Mouse (Mus musculus) heart, adult 2 months (tissue): ENCODE measurements around the gene Siah1b.

ENCODE experiments used
- CTCF ChIP-seq: fragments of 200-600 bp; IDR thresholded peaks from 2 replicates; pipeline ENCODE4 v1.8.1; 2022; ENCODE audit warnings: antibody characterized with exemption, mild to moderate bottlenecking, moderate library complexity
- POLR2A ChIP-seq: fragments of 200-500 bp; IDR thresholded peaks from 2 replicates; pipeline ENCODE4 v1.6.1; 2011; ENCODE audit warnings: mild to moderate bottlenecking, low read depth, low read length, control low read depth; ENCODE audit not compliant: insufficient read depth

DNA sequence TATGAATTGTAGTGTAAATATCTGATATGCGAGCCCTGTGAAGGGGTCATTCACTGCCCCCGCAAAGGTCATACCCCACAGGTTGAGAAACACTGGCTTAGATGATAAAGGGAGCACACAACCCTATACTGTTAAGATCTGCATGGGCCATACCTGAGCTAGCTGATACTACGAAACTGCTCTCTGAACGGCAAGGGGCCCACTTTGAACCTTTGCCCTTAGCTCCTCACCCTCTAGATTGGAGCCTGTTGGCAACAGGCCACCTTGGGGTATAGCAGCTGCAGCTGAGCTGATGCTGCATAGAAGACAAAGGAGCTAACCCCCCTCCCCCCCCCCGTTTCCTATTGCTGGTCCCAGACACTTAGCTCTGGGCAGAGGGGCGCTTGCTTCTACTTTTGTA is 26.4 kb upstream of the Siah1b start:
- TF ChIP-seq CTCF: no peak
- no peak for TF ChIP-seq POLR2A
